Mouse (Mus musculus): ENCODE measurements at regions not wholly inside any gene's neighbourhood (a gene's known extent, or its start where the extent isn't known, plus 50 kb on each side); places are given as distances from the start of the nearest gene placed in this dataset.

- Histone ChIP-seq H3K36me3 (ENCODE audit: control insufficient read depth, insufficient read depth, low read length) (no peaks in the 10 kb centered on the region), H3K4me1 (ENCODE audit: control insufficient read depth, insufficient read depth, insufficient read length, low read length) (no peaks in the 10 kb centered on the region), H3K27ac (ENCODE audit: insufficient read depth, low read depth, low read length) (no peak overlapping the region), H3K4me3 (ENCODE audit: low read depth, low read length) (no peak overlapping the region), H3K27me3 (ENCODE audit: control insufficient read depth, insufficient read depth, low read length) (no peaks in the 10 kb centered on the region)
- TF ChIP-seq CTCF (IDR thresholded peaks at IDR 0.05; ENCODE audit: extremely low read depth, insufficient read length, insufficient replicate concordance, low read depth, low read length) (no peak), POLR2A (IDR thresholded peaks at IDR 0.05; ENCODE audit: low read depth, low read length) (no peak)
- WGBS: 75% methylated on average over 13 of the region's 13 CpGs
Measured at GRCm38 (mm10) chr14:25236421-25236973, 222.5 kb upstream of the Zmiz1 start.

DNA sequence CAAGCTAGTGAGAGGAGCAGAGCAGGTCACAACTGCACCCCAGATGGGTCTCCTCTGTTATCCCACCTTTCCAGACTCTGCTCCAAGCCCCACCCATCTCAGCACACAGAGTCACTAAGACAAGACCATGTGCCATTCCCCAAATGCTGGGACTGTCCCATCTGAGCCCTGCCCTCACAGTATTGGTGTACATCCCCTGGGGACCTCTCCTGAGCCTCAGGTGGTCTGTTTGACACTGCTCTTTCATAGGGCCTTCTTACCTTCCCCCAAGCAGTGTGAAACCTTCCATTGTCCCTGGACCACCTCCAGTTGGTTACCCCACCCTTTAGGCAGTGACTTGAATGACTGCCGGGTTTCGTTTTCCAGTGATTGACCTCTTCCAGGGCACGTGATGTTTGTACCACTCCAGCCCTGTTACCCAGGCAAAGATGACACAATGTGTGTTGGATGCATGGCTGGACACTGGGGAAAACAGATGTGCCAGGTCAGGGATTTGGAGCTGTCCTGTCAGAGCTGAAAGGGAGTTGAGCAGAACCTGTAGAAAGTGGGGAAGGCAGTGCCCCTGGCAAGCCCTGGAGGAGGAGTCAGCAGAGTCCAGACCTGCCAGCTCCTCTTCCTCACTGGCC, 219.5 kb upstream of the Zmiz1 start:
- Histone ChIP-seq H3K27ac (ENCODE audit: insufficient read depth, low read depth, low read length) (no peak overlapping the region), H3K4me3 (ENCODE audit: low read depth, low read length) (no peak overlapping the region), H3K27me3 (ENCODE audit: control insufficient read depth, insufficient read depth, low read length) (no peaks in the 10 kb centered on the region), H3K36me3 (ENCODE audit: control insufficient read depth, insufficient read depth, low read length) (no peaks in the 10 kb centered on the region), H3K4me1 (ENCODE audit: control insufficient read depth, insufficient read depth, insufficient read length, low read length) (no peaks in the 10 kb centered on the region)
- TF ChIP-seq POLR2A (IDR thresholded peaks at IDR 0.05; ENCODE audit: low read depth, low read length) (no peak), CTCF (IDR thresholded peaks at IDR 0.05; ENCODE audit: extremely low read depth, insufficient read length, insufficient replicate concordance, low read depth, low read length) (no peak)
- 59% methylated on average over 3 of the region's 3 CpGs for WGBS

- WGBS: 82% methylated on average over 5 of the region's 5 CpGs
- H3K27ac ChIP-seq (ENCODE audit: insufficient read depth, low read depth, low read length): no peak overlapping the region
Measured at GRCm38 (mm10) chr14:25242753-25243152, 216.2 kb upstream of the Zmiz1 start.

DNA sequence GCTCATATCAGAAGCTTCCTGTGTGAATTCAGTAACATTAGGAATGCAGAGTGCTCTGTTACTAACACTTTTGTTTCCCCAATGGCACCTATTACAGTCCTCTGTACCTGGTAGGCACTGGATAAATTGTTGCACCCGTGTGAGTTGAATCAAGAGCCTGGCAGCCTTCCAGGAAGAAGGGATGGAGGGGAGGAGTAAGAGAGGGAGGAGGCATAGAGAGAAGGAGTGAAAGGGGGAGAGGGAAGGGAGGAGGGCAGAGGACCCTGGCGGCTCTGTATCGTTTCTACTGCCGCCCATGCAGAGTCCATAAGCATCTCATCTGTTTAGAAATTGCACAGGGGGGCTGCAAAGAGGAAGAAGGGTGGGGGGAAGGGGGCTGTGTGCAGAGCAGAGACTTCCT, 215.7 kb upstream of the Zmiz1 start:
- 42% methylated on average over 4 of the region's 4 CpGs for WGBS
- H3K4me3 ChIP-seq (ENCODE audit: low read depth, low read length): no peak overlapping the region
- peaks cover 3% of the 10 kb centered on the region; the same call in 1 of the 2 replicates for H3K4me1 ChIP-seq (ENCODE audit: control insufficient read depth, insufficient read depth, insufficient read length, low read length)
- TF ChIP-seq CTCF (IDR thresholded peaks at IDR 0.05; ENCODE audit: extremely low read depth, insufficient read length, insufficient replicate concordance, low read depth, low read length): no peak
- no peak for TF ChIP-seq POLR2A (IDR thresholded peaks at IDR 0.05; ENCODE audit: low read depth, low read length)
- H3K36me3 ChIP-seq (ENCODE audit: control insufficient read depth, insufficient read depth, low read length): no peaks in the 10 kb centered on the region
- H3K27ac ChIP-seq (ENCODE audit: insufficient read depth, low read depth, low read length): no peak overlapping the region
- no peaks in the 10 kb centered on the region for H3K27me3 ChIP-seq (ENCODE audit: control insufficient read depth, insufficient read depth, low read length)

More at GRCm38 (mm10) chr14:25242753-25243152, 216.2 kb upstream of the Zmiz1 start:
- no peak for TF ChIP-seq POLR2A (IDR thresholded peaks at IDR 0.05; ENCODE audit: low read depth, low read length)
- TF ChIP-seq CTCF (IDR thresholded peaks at IDR 0.05; ENCODE audit: extremely low read depth, insufficient read length, insufficient replicate concordance, low read depth, low read length): no peak
- H3K4me1 ChIP-seq (ENCODE audit: control insufficient read depth, insufficient read depth, insufficient read length, low read length): peaks cover 3% of the 10 kb centered on the region; the same call in 1 of the 2 replicates
- no peaks in the 10 kb centered on the region for H3K27me3 ChIP-seq (ENCODE audit: control insufficient read depth, insufficient read depth, low read length)
- H3K36me3 ChIP-seq (ENCODE audit: control insufficient read depth, insufficient read depth, low read length): no peaks in the 10 kb centered on the region
- H3K4me3 ChIP-seq (ENCODE audit: low read depth, low read length): no peak overlapping the region

DNA sequence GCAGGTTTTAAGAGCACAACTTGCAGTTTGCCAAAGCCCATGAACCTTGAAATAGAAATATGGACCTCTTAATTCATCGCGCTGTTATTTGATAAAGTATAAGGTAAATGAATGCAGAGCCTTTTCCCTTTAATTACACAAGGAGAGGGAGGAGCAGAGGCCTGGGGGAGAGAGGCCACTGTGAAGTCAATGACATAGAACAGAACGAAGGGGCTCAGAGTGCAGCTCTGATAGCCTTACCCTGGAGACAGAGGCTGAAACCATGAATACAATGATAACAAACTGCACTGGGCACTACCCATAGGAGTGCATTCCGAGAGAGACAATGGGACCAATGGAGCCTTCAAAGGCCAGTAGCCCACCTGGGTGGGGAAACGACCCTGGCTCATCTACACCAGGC, 215.3 kb upstream of the Zmiz1 start:
- peaks cover 3% of the 10 kb centered on the region; the same call in 1 of the 2 replicates for H3K4me1 ChIP-seq (ENCODE audit: control insufficient read depth, insufficient read depth, insufficient read length, low read length)
- H3K36me3 ChIP-seq (ENCODE audit: control insufficient read depth, insufficient read depth, low read length): no peaks in the 10 kb centered on the region
- no peak for TF ChIP-seq CTCF (IDR thresholded peaks at IDR 0.05; ENCODE audit: extremely low read depth, insufficient read length, insufficient replicate concordance, low read depth, low read length)
- TF ChIP-seq POLR2A (IDR thresholded peaks at IDR 0.05; ENCODE audit: low read depth, low read length): no peak
- H3K27me3 ChIP-seq (ENCODE audit: control insufficient read depth, insufficient read depth, low read length): no peaks in the 10 kb centered on the region
- H3K27ac ChIP-seq (ENCODE audit: insufficient read depth, low read depth, low read length): no peak overlapping the region
- H3K4me3 ChIP-seq (ENCODE audit: low read depth, low read length): no peak overlapping the region
- 72% methylated on average over 5 of the region's 5 CpGs for WGBS

DNA sequence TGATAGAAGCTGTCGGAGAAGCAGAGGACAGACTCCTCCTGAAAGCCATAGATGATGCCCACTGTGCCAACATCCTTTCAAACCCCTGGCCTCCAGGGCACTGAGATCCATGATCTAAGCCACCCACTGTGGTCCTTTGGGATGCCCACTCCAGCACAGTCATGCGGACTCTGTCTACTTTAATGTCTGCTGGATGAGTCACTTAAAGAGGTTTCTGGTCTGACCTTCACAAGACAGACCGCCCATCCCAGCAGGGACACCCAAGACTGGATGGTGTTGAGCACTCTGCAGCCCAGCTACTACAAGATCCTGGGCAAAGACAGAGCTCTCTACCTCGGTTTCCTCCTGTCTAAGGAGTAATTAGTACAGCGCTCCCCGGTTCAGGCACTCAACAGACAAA, 214.1 kb upstream of the Zmiz1 start:
- WGBS: 91% methylated on average over 6 of the region's 6 CpGs
- no peak for TF ChIP-seq POLR2A (IDR thresholded peaks at IDR 0.05; ENCODE audit: low read depth, low read length)
- TF ChIP-seq CTCF (IDR thresholded peaks at IDR 0.05; ENCODE audit: extremely low read depth, insufficient read length, insufficient replicate concordance, low read depth, low read length): no peak
- Histone ChIP-seq H3K4me3 (ENCODE audit: low read depth, low read length) (no peak overlapping the region), H3K27ac (ENCODE audit: insufficient read depth, low read depth, low read length) (peak overlapping the region; percentile 31; the same call in 1 of the 2 replicates), H3K27me3 (ENCODE audit: control insufficient read depth, insufficient read depth, low read length) (no peaks in the 10 kb centered on the region), H3K36me3 (ENCODE audit: control insufficient read depth, insufficient read depth, low read length) (no peaks in the 10 kb centered on the region), H3K4me1 (ENCODE audit: control insufficient read depth, insufficient read depth, insufficient read length, low read length) (peaks cover 3% of the 10 kb centered on the region; the same call in 1 of the 2 replicates)

DNA sequence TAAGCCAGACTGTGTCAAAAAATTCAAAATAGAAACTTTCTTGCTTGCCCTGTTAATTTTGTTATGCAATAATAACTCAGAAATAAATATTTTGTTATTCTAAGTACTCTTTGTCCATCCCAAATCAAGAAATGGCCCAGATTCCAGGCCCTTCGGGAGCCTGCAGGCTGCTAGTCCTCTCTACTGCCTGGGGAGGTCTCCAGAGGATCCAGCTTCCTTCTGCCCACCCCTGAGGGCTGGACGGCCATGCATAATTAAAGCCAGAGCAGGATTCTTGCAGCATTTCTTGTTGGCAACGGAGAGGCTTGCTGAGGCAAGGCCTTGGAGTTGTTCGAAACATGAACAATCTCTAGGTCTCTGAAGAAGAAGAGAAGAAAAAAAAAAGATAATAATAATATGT, 213.3 kb upstream of the Zmiz1 start:
- Histone ChIP-seq H3K4me3 (ENCODE audit: low read depth, low read length) (no peak overlapping the region), H3K36me3 (ENCODE audit: control insufficient read depth, insufficient read depth, low read length) (no peaks in the 10 kb centered on the region), H3K27me3 (ENCODE audit: control insufficient read depth, insufficient read depth, low read length) (no peaks in the 10 kb centered on the region), H3K27ac (ENCODE audit: insufficient read depth, low read depth, low read length) (0 out of 2 replicates have a peak overlapping the region, but pooled peaks have one; percentile 27), H3K4me1 (ENCODE audit: control insufficient read depth, insufficient read depth, insufficient read length, low read length) (peaks cover 3% of the 10 kb centered on the region; the same call in 1 of the 2 replicates)
- 83% methylated on average over 4 of the region's 4 CpGs for WGBS
- TF ChIP-seq POLR2A (IDR thresholded peaks at IDR 0.05; ENCODE audit: low read depth, low read length) (no peak), CTCF (IDR thresholded peaks at IDR 0.05; ENCODE audit: extremely low read depth, insufficient read length, insufficient replicate concordance, low read depth, low read length) (no peak)

Measured in small intestine, adult 2 months (tissue).